Mouse (Mus musculus) erythroblast, embryonic 14.5 days (primary cell): ENCODE data around the gene Sgcb.
"Not testable (repeated sequence)": the region's sequence is repeated elsewhere in the genome, so short reads cannot be mapped to it uniquely, and the experiment has no call there.

Experiments
- GATA1 ChIP-seq: IDR thresholded peaks from 2 replicates; pipeline ENCODE4 v1.6.1; 2012; ENCODE audit warnings: low read length, inconsistent platforms, mixed read lengths
- TAL1 ChIP-seq: IDR thresholded peaks from 3 replicates; pipeline ENCODE4 v1.6.1; 2012; ENCODE audit warnings: low read length, inconsistent platforms, mixed read lengths

DNA sequence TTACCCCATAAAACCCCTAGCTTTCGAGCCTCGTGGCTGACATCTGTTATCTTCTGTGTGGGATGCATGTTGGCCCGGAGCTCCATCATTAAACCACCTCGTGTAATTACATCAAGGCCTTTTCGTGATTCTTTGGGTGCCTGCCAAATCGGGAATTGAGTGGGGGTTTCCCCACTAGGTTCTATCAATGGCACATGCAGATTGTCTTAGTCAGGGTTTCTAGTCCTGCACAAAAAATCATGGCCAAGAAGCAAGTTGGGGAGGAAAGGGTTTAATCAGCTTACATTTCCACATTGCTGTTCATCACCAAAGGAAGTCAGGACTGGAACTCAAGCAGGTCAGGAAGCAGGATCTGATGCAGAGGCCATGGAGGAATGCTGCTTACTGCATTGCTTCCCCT is 63.6 kb downstream of the Sgcb start:
- not testable (repeated sequence) for TF ChIP-seq GATA1, TAL1
